Mouse (Mus musculus) naive thymus-derived CD4-positive, alpha-beta T cell, adult 2 months (primary cell): ENCODE results near the gene Tcam1.

Experiments
- DNase-seq: peaks from one replicate; pipeline ENCODE4 v3.0.0-alpha.2; 2011; ENCODE audit warnings: low read depth

Tcam1 gene

DNA sequence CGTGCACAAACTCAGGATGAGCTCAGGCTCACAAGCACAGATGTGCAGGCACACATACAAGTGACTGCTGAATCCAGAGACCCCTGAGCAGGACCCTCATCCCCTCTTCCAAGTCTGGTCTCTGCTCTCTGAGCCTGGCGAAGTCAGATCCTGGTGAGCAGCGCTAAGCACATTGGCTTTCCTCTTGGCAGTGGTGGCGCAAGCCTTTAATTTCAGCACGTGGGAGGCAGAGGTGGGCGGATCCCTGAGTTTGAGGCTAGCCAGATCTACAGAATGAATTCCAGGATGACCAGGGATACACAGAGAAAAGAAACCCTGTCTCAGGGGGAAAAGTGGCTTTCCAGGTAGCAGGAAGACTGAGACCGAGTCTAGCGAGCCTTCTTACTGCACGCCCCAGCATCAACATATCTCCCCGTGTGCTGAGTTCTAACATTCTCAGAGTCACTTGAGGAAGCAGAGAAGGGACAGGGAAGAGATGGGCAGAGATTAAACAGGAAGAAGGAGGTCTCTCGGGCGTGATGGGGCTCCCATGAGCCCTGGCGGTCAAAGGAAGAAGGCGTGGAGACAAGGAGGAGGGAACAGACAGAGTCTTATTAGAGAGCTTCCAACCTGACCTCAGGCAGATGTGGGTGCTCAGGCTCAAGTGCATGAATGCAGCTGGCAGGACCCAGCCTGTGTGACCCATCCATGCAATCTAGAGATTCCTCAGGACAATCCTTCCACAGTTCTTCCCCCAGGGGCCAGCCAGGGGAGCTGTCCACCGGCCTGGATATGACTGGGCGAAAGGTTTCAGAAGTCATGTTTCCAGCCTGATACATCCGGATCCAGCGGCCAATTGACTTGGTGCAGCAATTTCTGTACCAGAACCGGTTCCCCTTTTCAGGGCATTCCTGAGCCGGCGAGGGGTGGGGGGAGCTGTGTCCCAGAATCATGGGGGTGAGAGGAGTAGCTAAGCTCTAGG is 42.2 kb downstream of the Tcam1 start:
- no peak for DNase-seq

DNA sequence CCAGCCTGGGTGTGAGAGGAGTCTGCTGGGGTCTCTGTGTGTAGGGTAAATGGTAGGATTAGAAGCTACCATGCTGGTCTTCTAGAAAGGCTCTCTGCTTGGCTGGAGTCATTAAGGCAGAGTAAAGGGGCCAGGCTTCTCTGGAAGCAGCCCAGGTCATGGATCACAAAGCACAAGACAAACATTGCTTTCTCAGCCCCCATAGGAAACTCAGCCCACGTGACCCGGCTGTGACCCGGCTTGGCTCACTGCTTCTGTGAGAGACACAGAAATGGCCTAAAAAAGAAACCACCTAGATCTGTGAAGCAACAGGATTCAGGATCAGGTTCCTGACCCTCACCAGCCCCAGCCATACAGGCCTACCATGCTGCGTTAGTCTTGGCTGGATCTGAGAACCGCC is 48.4 kb downstream of the Tcam1 start:
- no peak for DNase-seq

DNA sequence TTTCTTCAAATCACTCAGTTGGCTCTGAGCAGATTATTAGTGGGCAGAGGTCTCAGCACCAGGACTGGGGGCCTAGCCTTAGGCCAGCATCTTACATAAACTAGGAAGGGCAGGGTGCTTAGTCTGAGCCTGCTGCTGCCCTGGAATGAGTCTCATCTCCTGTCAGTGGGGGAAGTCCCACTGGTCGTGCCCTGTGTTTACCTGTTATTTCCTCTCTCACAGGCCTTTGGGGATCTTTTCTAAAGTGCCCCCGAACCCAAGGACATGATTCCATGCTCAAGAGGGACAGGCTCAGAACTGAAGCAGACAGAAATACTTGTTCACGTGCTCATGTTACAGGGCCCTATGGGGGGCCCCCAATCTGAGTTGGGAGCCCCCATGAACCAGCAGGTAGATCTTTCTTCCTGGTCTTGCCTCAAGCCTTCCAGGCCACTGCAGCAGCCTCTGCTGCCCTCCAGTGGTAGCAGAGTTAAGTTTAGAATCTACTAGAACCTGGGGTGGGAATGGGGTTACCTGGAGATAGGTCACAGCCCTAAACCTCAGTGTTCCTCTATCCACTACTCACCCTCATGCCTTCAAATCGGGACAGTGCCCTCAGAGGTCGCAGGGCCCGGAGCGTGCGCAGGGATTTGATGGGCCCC is 49.2 kb downstream of the Tcam1 start:
- DNase-seq: peak; percentile 86

DNA sequence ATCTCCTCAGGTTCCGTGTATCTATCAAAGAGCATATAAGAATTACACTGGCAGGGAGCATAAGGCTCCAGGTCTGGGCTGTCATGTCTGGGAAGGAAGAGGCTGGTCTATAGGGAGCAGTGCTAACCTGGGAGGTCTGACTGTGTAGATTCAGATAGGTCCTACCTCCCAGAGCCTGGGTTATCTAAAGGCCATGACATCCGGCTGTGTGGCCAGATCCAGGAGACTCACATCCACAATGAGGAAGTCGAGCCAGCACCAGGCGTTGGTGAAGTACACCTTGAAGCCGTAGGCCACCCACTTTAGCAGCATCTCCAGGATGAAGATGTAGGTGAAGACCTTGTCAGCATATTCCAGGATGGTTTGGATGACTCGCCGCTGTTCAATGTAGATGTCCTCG is 50.0 kb downstream of the Tcam1 start:
- DNase-seq: no peak

DNA sequence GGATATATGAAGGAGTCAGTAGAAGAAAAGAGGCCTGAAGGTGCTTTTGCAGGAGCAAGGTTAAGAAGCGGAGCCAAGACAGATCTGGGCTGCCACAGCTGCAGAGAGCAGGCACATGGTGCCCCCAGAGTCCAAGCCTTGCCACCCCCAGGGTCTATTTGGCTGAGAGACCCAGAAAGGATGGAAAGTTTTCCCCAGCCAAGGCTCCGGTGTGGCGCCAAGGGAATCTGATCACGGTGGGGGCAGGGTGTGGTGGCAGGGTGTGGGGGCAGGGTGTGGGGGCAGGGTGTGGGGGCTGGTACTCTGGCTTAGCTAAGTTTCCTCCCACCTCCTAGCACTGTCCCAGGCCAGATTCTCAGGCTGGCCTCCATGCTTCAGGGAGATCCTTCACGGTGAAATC is 52.0 kb downstream of the Tcam1 start:
- DNase-seq: no peak

DNA sequence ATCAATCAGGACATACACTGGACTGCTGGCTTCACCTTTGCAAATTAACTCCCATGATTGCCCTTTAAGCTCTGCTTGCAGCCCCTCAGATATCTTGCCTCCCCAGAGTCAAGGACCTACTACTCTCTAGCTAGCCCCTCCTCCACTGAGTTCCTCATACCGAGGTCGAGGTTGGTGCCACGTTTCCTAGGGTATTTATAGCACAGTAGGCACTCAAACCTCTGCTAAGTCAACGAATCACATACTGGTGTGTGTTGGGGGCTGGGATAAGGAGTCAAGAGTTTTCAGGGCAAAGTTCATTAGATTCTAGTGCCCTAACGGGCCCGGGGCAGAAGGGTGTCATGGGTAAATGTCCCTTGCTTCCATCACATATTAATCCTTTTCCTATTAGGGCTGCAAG is 52.7 kb downstream of the Tcam1 start:
- no peak for DNase-seq

DNA sequence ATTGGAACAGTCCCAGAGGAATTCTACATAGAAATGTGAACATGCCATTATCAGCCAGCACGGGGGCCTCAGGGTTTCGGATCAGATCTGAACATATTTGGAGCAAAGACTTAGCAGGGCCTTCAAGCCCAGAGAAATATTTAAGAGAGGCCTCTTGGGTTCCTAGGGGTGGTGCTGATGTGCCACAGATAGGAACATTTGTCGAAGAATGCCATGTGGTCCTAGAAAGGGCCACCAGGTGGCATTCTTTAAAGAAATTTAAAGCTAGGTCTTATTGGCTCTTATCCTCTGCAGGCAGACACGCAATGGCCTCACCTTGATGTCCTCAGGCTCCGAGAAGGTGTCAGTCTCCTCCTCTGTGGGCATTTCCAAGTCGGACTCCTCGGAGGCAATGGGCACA is 53.2 kb downstream of the Tcam1 start:
- peak; percentile 91 for DNase-seq

DNA sequence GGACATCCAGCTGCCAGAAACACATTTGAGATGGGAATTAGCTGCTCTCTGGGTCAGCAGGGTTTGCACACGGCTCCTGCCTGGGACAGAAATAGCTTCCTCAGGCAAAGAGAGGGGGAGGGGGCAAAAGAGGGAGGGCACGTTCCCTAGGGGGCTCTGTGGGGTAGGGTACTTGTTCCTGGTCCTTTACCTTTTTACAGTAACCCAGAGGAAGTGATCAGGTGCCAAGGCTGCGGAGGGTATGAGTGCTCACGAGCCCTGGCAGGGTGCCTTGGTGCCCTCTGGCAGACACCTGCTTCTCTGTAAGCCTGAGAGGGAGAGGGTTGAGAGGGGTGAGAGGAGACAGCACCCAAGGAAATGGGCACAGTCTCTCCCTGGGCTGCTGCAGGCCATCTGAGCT is 56.0 kb downstream of the Tcam1 start:
- no peak for DNase-seq

DNA sequence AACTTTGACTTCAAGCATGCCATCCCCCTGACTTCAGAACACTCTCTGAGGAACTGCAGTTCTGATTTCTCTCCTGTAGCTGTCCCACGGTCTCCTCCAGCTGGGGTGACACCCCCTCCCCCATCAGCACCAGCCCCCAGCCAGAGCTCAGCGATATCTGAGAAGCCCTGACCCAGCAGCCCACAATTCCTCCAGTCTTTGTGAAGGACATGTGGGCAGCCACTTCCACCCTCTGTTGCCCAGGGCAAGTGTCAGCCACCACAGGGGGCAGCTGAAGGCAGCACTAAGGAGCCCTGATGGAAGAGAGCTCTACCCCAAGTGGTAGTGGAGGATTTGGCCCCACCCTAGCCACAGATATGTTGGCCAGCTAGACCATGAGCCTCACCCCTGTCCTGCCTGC is 57.6 kb downstream of the Tcam1 start:
- no peak for DNase-seq

DNA sequence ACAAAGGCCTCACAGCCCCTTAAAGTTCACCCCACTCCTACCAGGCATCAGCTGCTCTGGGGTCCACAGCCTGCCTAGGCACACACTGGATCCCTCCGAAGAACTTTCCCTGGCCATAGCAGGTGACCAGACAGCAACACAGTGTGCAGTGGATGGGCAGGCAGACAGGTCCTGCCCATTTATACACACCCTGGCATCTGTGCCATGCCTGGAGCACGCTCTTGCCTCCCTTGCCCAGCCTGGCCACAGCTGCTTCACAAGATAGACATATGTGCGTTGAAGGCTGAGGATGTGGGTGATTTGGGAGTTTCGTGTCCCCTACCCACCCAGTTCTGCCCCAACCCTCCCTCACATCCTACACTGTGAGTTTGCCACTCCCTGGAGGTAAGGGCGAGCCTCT is 61.6 kb downstream of the Tcam1 start:
- no peak for DNase-seq
